Mouse (Mus musculus) intestine, embryonic 14.5 days (tissue): ENCODE data around the gene Iffo2. TPM values are rescaled to one million over a fixed set of nuclear protein-coding genes. Genes with fewer than 3 reads are reported as not detected.

Experiments used
- ATAC-seq: fragments of 200-750 bp; cut with Nextera tagmentation; replicated peaks from 2 replicates; pipeline ENCODE4 v1.8.0; 2017; ENCODE audit warnings: low read depth, moderate number of reproducible peaks, moderate TSS enrichment, moderate library complexity; ENCODE audit not compliant: low FRiP score, low TSS enrichment
- DNase-seq: peaks from one replicate; pipeline ENCODE4 v3.0.0-alpha.2; 2018; ENCODE audit warnings: low spot score
- H3K27ac ChIP-seq: fragments of 300-500 bp; sonication (generic); 2 replicates; pipeline ENCODE4 v1.5.1; 2014; ENCODE audit warnings: low read depth, mild to moderate bottlenecking, control low read depth
- H3K27me3 ChIP-seq: fragments of 300-500 bp; sonication (generic); replicated peaks from 2 replicates; pipeline ENCODE4 v1.6.1; 2014; ENCODE audit warnings: low read length, control low read depth; ENCODE audit not compliant: control insufficient read depth, insufficient read depth
- H3K36me3 ChIP-seq: fragments of 300-500 bp; sonication (generic); 2 replicates; pipeline ENCODE4 v1.6.1; 2014; ENCODE audit warnings: low read length, control low read depth; ENCODE audit not compliant: control insufficient read depth, insufficient read depth
- H3K4me1 ChIP-seq: fragments of 300-500 bp; sonication (generic); replicated peaks from 2 replicates; pipeline ENCODE4 v1.6.1; 2014; ENCODE audit warnings: low read length, control low read depth, mixed read lengths; ENCODE audit not compliant: control insufficient read depth, insufficient read depth
- H3K4me2 ChIP-seq: fragments of 300-500 bp; sonication (generic); 2 replicates; pipeline ENCODE4 v1.6.1; 2014; ENCODE audit warnings: low read length
- H3K4me3 ChIP-seq: fragments of 300-500 bp; sonication (generic); 2 replicates; pipeline ENCODE4 v1.5.1; 2014; ENCODE audit warnings: low read depth, low read length, control low read depth, mixed read lengths
- H3K9ac ChIP-seq: fragments of 300-500 bp; sonication (generic); 2 replicates; pipeline ENCODE4 v1.6.1; 2014; ENCODE audit warnings: mild to moderate bottlenecking, low read length
- H3K9me3 ChIP-seq: fragments of 300-500 bp; sonication (generic); 2 replicates; pipeline ENCODE4 v1.6.1; 2016; ENCODE audit warnings: low read length, control low read depth; ENCODE audit not compliant: control insufficient read depth
- WGBS: fragments of 180-500 bp; shearing (Covaris S2); extraction: QIAGEN DNeasy Blood & Tissue Kit; methylation state at CpG from one replicate; pipeline ENCODE4 v1.1.7; 2014; 5-methylcytosine and 5-hydroxymethylcytosine counted together
- polyA plus RNA-seq: library from polyadenylated mRNA; unstranded; fragments of >200 nt; fragmentation: Nextera tagmentation; extraction: Ambion mirVana; gene quantifications from 2 replicates; pipeline ENCODE4 v1.2.1, GENCODE M21; 2014

Iffo2 gene
- polyA plus RNA-seq, 1 experiment from 2014 or later: 5.2 TPM

- DNase-seq (peak; percentile 69), ATAC-seq (no peak)
- Histone ChIP-seq H3K4me2 (peak overlapping the region; percentile 35), H3K9ac (peak overlapping the region; percentile 25), H3K9me3 (no peaks in the 10 kb centered on the region), H3K4me1 (peaks cover 73% of the 10 kb centered on the region), H3K27me3 (no peaks in the 10 kb centered on the region), H3K4me3 (no peak overlapping the region), H3K27ac (peak overlapping the region; percentile 86), H3K36me3 (no peaks in the 10 kb centered on the region)
- WGBS: 16% methylated on average over 13 of the region's 13 CpGs
Observed at GRCm38 (mm10) chr4:139598356-139598755, 68.0 kb downstream of the Iffo2 start.

DNA sequence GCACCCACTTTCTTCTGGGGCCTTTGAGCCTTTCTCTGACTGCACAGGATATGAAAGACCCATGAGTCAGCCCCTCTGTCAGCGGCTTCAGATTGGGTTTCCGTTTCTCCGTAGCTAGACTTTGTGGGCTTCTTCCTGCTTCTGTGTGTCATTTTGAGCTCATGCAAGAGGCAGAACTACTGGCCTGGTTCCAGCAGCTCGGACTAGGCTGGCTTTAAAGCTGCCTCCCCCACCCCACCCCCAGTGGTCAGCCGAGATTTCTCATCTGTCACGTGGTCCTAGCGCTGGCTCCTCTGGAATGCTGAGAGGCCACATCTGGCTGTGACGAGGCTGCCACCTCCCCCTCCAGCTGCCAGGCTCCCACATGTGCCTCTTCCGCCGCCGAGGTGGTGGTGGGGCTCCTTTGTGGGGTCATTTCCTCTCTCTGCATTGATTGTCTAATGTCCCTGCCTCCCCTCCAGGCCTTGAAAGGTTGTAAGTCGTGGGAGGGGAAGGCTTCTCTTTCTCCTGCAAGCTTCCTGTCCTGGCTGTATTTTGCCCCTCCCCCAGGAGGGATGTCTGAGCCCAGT, 68.7 kb downstream of the Iffo2 start:
- peak; percentile 75 for ATAC-seq
- H3K27me3 ChIP-seq: no peaks in the 10 kb centered on the region
- peak overlapping the region; percentile 8; the same call in 1 of the 2 replicates for H3K4me3 ChIP-seq
- H3K27ac ChIP-seq: peak overlapping the region; percentile 86
- H3K9ac ChIP-seq: peak overlapping the region; percentile 23; the same call in 1 of the 2 replicates
- peak; percentile 90 for DNase-seq
- WGBS: under 1% methylated on average over 12 of the region's 12 CpGs
- H3K4me1 ChIP-seq: peaks cover 73% of the 10 kb centered on the region
- peak overlapping the region; percentile 35 for H3K4me2 ChIP-seq
- no peaks in the 10 kb centered on the region for H3K36me3 ChIP-seq
- H3K9me3 ChIP-seq: no peaks in the 10 kb centered on the region

GRCm38 (mm10) chr4:139601519-139602356, 71.4 kb downstream of the Iffo2 start:
- Histone ChIP-seq H3K4me2 (0 out of 2 replicates have a peak overlapping the region, but pooled peaks have one; percentile 0), H3K4me3 (no peak overlapping the region), H3K9me3 (no peaks in the 10 kb centered on the region), H3K27me3 (no peaks in the 10 kb centered on the region), H3K36me3 (peaks cover 18% of the 10 kb centered on the region), H3K9ac (no peak overlapping the region), H3K27ac (peak overlapping the region; percentile 57), H3K4me1 (peaks cover 55% of the 10 kb centered on the region)
- WGBS: 42% methylated on average over 7 of the region's 7 CpGs
- DNase-seq: no peak
- ATAC-seq: no peak

DNA sequence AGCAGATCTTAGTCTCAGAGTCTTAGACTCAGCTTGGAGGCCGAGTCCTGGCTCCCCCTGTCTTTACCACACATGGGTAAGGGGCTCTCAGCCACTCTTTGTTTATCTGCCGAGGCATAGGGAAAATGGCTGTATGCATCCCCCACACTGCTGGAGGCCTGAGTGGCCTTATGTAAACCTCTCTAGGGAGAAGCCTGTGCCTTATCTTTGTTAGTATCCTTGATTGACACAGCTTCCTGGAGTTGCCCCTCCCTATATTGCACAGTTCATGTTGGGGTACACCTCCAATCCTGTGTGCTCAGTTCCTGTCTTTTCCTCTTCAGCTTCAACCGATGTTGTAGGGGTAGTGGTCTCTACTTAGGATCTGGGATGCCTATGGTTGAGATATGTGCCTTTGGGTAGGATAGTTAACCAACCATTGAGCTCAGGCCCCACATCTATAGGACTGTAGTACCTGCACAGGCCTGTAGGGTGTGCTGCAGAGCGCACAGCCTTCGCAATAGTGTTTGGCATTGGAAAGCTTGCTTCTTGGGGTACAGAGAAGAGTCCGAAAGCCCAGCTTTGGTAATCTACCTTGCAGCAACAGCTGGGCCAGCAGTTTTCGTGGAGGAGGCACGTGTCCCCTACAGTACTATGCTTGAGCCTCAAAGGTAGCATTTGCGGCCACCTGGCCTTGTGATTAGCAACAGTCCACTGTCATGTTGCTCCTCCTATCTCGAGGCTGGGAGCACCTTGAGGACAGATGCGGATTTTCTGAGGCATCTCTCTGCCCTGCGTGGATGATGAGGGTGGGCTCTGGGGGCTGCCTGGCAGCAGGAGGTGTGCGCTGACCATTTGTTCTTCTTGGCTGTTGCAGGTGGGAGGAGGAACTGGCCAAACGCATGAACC, 72.3 kb downstream of the Iffo2 start, which contains the start of gene Gm21969:
TSS of gene Gm21969 (plus strand) at position 830 of the 888 bp plus-strand sequence.
- H3K27me3 ChIP-seq: no peaks in the 10 kb centered on the region
- H3K36me3 ChIP-seq: peaks cover 24% of the 10 kb centered on the region
- ATAC-seq: no peak
- DNase-seq: peak; percentile 84
- peaks cover 46% of the 10 kb centered on the region for H3K4me1 ChIP-seq
- no peak within 1 kb of the TSS for H3K4me3 ChIP-seq
- no peaks in the 10 kb centered on the region for H3K9me3 ChIP-seq
- H3K27ac ChIP-seq: peak within 1 kb of the TSS; percentile 57
- H3K9ac ChIP-seq: no peak within 1 kb of the TSS
- H3K4me2 ChIP-seq: 0 out of 2 replicates have a peak within 1 kb of the TSS, but pooled peaks have one; percentile 0
- 49% methylated on average over 14 of the region's 14 CpGs for WGBS

DNA sequence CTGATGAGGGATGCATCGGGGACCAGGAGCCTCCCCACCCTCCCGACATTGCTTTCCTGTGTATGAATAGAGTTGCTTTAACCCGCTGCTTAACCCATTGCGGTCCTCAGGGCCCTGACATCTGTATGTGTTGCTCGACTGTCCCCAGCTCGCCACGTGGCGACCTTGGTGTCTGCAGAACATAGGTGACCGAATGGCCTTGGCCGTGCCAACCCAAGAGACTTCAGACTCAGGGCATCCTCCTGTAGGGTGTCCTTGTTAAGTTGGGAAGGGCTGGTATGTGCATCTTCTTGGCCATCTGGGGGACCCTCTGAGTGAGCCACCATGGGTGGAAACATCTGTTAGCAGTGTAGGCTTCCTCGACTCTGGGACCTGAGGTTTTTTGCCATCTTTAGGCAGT, 74.9 kb downstream of the Iffo2 start:
- Histone ChIP-seq H3K4me3 (no peak overlapping the region), H3K9ac (no peak overlapping the region), H3K36me3 (peaks cover 38% of the 10 kb centered on the region), H3K4me2 (no peak overlapping the region), H3K9me3 (no peaks in the 10 kb centered on the region), H3K27ac (no peak overlapping the region), H3K27me3 (no peaks in the 10 kb centered on the region), H3K4me1 (peaks cover 24% of the 10 kb centered on the region)
- no peak for ATAC-seq
- WGBS: 90% methylated on average over 11 of the region's 11 CpGs
- DNase-seq: no peak

DNA sequence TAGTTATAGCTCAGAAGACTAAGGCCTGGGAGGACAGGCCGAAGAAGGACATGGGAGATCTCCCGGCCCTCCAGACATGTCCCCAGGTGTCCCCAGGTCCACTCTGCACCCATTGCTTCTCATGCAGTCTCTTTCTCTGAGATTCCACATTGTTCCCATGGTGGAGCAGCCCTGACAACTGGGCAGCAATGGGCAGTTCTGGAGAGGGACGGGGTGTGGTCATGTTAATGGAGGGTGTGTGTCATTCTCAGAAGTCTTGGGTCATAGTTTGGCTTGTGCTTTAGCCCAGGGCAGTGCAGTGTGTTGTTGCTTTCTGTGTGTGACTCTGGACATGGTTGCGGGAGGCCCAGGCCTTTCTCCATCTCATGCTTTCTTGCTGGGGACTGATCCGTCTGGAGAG, 76.4 kb downstream of the Iffo2 start:
- Histone ChIP-seq H3K9ac (no peak overlapping the region), H3K4me2 (no peak overlapping the region), H3K4me3 (no peak overlapping the region), H3K27ac (no peak overlapping the region), H3K9me3 (no peaks in the 10 kb centered on the region), H3K27me3 (no peaks in the 10 kb centered on the region), H3K36me3 (peaks cover 38% of the 10 kb centered on the region), H3K4me1 (peaks cover 21% of the 10 kb centered on the region)
- no peak for DNase-seq
- WGBS: 89% methylated on average over 5 of the region's 5 CpGs
- no peak for ATAC-seq

DNA sequence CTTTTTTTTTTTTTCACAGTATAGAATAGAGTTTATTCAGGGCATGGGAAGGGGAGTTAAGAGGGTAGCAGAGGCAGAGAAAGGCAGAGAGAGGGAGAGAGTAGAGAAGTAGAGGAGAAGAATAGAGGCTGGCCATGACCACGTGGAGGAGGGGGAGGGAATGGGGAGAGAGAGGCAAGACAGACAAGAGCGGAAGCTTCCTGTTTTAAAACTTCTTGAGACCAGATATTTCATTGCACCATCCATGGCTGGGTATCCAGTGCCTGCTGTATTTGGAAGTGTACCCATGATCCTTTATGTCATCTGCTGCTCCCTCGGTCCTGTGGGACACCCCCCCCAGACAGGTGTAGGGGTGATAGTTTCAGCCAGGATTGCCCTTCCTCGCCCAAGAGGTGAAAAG, 78.6 kb downstream of the Iffo2 start:
- Histone ChIP-seq H3K4me2 (no peak overlapping the region), H3K4me1 (peaks cover 6% of the 10 kb centered on the region; the same call in 1 of the 2 replicates), H3K4me3 (no peak overlapping the region), H3K36me3 (peaks cover 55% of the 10 kb centered on the region), H3K27ac (no peak overlapping the region), H3K27me3 (no peaks in the 10 kb centered on the region), H3K9ac (no peak overlapping the region), H3K9me3 (peaks cover 4% of the 10 kb centered on the region; the same call in 1 of the 2 replicates)
- WGBS: 65% methylated on average over 4 of the region's 4 CpGs
- ATAC-seq: no peak
- no peak for DNase-seq

DNA sequence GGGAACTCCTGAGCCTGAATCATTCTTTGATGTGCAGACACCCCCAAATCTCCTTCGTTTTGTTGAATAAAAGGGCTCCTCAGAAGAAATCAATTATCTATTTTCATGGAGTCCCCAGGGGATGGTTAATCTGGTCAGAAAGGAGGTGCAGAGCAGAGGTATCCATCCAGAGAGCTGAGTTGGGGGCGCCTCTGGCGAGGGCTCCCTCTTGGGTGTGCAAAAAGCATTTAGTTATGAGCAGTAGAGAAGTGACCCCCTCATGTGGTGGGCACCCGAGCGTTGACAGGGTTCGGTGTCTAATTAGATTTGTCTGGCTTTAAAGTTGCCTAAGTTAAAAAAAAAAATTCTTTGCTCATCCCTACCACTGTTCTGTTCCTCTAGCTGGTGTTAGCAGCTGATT, 80.6 kb downstream of the Iffo2 start:
- WGBS: 72% methylated on average over 6 of the region's 6 CpGs
- Histone ChIP-seq H3K9ac (no peak overlapping the region), H3K9me3 (peaks cover 5% of the 10 kb centered on the region; the same call in 1 of the 2 replicates), H3K4me1 (peaks cover 6% of the 10 kb centered on the region; the same call in 1 of the 2 replicates), H3K4me3 (no peak overlapping the region), H3K27ac (peak overlapping the region; percentile 14; the same call in 1 of the 2 replicates), H3K4me2 (no peak overlapping the region), H3K36me3 (peaks cover 60% of the 10 kb centered on the region), H3K27me3 (no peaks in the 10 kb centered on the region)
- ATAC-seq (no peak), DNase-seq (no peak)
